Mouse (Mus musculus) embryonic facial prominence, embryonic 15.5 days (tissue): ENCODE measurements around the gene Psmd9. TPM values are rescaled to one million over a fixed set of nuclear protein-coding genes. Genes with fewer than 3 reads are reported as not detected.

Source experiments
- ATAC-seq: fragments of 200-750 bp; cut with Nextera tagmentation; 2 replicates; pipeline ENCODE4 v1.8.0; 2017; ENCODE audit warnings: low read depth, moderate TSS enrichment; ENCODE audit not compliant: insufficient number of reproducible peaks, low FRiP score, low TSS enrichment
- H3K27ac ChIP-seq: fragments of 300-500 bp; sonication (generic); replicated peaks from 2 replicates; pipeline ENCODE4 v1.5.1; 2015; ENCODE audit warnings: mild to moderate bottlenecking, inconsistent platforms
- H3K27me3 ChIP-seq: fragments of 300-500 bp; sonication (generic); 2 replicates; pipeline ENCODE4 v1.6.1; 2015; ENCODE audit warnings: inconsistent platforms
- H3K36me3 ChIP-seq: fragments of 300-500 bp; sonication (generic); 2 replicates; pipeline ENCODE4 v1.6.1; 2015; ENCODE audit warnings: mild to moderate bottlenecking, inconsistent platforms
- H3K4me1 ChIP-seq: fragments of 300-500 bp; sonication (generic); 2 replicates; pipeline ENCODE4 v1.6.1; 2015; ENCODE audit warnings: inconsistent platforms
- H3K4me2 ChIP-seq: fragments of 300-500 bp; sonication (generic); replicated peaks from 2 replicates; pipeline ENCODE4 v1.6.1; 2015; ENCODE audit warnings: mild to moderate bottlenecking, inconsistent platforms
- H3K4me3 ChIP-seq: fragments of 300-500 bp; sonication (generic); replicated peaks from 2 replicates; pipeline ENCODE4 v1.5.1; 2015; ENCODE audit warnings: mild to moderate bottlenecking, inconsistent platforms
- H3K9ac ChIP-seq: fragments of 300-500 bp; sonication (generic); 2 replicates; pipeline ENCODE4 v1.6.1; 2015; ENCODE audit warnings: inconsistent platforms
- H3K9me3 ChIP-seq: fragments of 300-500 bp; sonication (generic); replicated peaks from 2 replicates; pipeline ENCODE4 v1.6.1; 2016; ENCODE audit warnings: inconsistent platforms
- WGBS: fragments of 180-500 bp; shearing (Covaris S2); methylation state at CpG from one replicate; pipeline ENCODE4 v1.1.7; 2015; 5-methylcytosine and 5-hydroxymethylcytosine counted together
- polyA plus RNA-seq: library from polyadenylated mRNA; unstranded; fragments of >200 nt; fragmentation: Nextera tagmentation; extraction: Ambion mirVana; gene quantifications from 2 replicates; pipeline ENCODE4 v1.2.1, GENCODE M21; 2015

Psmd9 gene
- polyA plus RNA-seq, 1 experiment from 2014 or later: 95.4 TPM

GRCm38 (mm10) chr5:123138230-123138911 lies 30.8 kb upstream of the Psmd9 start:
- H3K4me1 ChIP-seq: peaks cover 51% of the 10 kb centered on the region
- no peaks in the 10 kb centered on the region for H3K9me3 ChIP-seq
- ATAC-seq: peak; percentile 35; the same call in 1 of the 2 replicates
- WGBS: under 1% methylated on average over 39 of the region's 40 CpGs
- H3K36me3 ChIP-seq: 0 out of 2 replicates have a peak, but pooled peaks cover 7% of the 10 kb centered on the region
- peak overlapping the region; percentile 92 for H3K9ac ChIP-seq
- no peaks in the 10 kb centered on the region for H3K27me3 ChIP-seq
- peak overlapping the region; percentile 85 for H3K4me3 ChIP-seq
- peak overlapping the region; percentile 97 for H3K4me2 ChIP-seq
- H3K27ac ChIP-seq: peak overlapping the region; percentile 100

DNA sequence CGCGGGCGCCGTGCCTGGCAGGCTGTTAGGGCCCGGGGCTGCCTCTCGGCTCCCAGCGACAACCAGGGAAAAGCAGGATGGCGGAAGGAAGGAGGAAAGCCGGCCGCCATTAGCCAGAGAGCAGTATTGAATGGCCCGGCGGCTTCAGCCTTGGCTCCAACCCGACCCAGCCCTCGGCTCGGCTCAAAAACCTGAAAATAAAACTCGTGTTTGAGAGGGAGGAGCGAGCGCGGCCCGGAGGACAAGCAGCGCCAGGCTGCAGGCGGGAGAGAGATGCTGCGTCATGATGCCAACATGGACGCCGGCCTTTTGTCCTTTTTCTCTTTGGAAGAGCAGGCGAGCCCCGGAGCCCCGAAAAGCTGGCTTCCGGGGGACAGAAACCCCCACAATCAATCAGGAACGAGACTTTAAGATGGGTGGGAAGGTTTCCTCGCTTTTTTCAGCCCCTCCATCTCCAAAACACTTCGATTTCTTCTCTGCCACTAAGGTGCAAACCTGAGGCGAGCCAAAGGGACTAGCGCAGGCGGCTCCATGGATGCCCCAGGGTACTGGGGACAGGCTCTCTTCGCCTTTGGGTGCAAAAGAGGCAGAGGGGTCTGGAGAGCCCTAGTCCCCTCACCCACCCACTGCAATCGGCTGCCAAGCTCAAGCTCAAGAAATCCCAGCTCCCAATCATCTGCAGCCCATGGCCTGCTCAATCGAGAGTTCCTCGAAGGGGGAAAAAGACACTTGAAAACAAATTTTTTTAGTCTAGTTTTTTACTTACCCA lies 30.1 kb upstream of the Psmd9 start:
- no peaks in the 10 kb centered on the region for H3K27me3 ChIP-seq
- peak overlapping the region; percentile 85 for H3K4me3 ChIP-seq
- H3K4me2 ChIP-seq: peak overlapping the region; percentile 97
- peak overlapping the region; percentile 100 for H3K27ac ChIP-seq
- peak overlapping the region; percentile 92 for H3K9ac ChIP-seq
- ATAC-seq: no peak
- H3K36me3 ChIP-seq: 0 out of 2 replicates have a peak, but pooled peaks cover 7% of the 10 kb centered on the region
- peaks cover 48% of the 10 kb centered on the region for H3K4me1 ChIP-seq
- under 1% methylated on average over 39 of the region's 39 CpGs for WGBS
- no peaks in the 10 kb centered on the region for H3K9me3 ChIP-seq

GRCm38 (mm10) chr5:123139722-123140627 lies 29.2 kb upstream of the Psmd9 start:
- WGBS: under 1% methylated on average over 28 of the region's 28 CpGs
- H3K27ac ChIP-seq: peak overlapping the region; percentile 100
- no peaks in the 10 kb centered on the region for H3K27me3 ChIP-seq
- 0 out of 2 replicates have a peak, but pooled peaks cover 4% of the 10 kb centered on the region for H3K36me3 ChIP-seq
- H3K9me3 ChIP-seq: no peaks in the 10 kb centered on the region
- peak overlapping the region; percentile 85 for H3K4me3 ChIP-seq
- peaks cover 48% of the 10 kb centered on the region for H3K4me1 ChIP-seq
- no peak for ATAC-seq
- peak overlapping the region; percentile 92 for H3K9ac ChIP-seq
- H3K4me2 ChIP-seq: peak overlapping the region; percentile 97

DNA sequence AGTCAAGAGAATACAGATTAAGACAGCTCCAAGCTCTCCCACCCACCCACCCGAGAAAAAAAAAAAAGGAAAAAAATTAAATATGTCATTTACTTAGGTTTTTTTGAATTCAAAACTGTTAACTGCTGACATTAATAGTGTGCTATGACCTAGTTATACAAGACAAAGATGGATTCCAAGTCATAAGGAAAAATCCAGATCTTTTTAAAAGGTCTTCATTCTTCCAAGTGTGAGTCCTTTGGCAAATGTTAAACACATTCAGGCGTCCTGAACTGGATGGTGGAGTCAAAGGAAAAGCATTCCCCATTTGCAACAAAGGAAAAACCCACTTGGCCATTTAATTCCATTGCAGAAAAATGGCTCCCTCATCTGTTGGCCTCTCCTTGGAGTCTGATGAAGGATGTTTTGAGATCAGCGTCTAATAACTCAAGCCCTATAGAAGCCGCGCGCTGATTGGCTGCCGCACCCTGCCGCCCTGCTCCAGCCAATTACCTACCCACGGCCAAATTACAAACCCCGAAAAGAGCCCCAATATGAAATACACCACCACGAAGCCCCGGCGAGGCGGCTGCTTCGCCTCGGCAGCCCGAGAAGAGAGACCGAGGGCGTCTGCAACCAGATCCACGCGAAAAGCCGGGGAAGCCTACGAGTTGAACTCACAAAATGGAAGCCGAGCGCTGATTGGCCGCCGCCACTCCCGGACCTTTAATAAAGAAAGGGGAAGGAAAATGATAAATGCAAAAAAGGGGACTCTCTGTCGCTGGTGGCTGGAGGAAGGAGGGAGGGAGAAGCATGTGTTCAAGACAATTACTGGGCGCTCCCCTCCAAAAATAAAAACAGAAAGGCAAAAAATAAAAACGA lies 28.3 kb upstream of the Psmd9 start:
- Histone ChIP-seq H3K27me3 (no peaks in the 10 kb centered on the region), H3K4me3 (peak overlapping the region; percentile 85), H3K4me1 (peaks cover 48% of the 10 kb centered on the region), H3K4me2 (peak overlapping the region; percentile 97), H3K9me3 (no peaks in the 10 kb centered on the region), H3K27ac (peak overlapping the region; percentile 100), H3K9ac (peak overlapping the region; percentile 99), H3K36me3 (0 out of 2 replicates have a peak, but pooled peaks cover 4% of the 10 kb centered on the region)
- peak; percentile 73 for ATAC-seq
- WGBS: under 1% methylated on average over 31 of the region's 31 CpGs

- peak overlapping the region; percentile 99 for H3K9ac ChIP-seq
- H3K4me2 ChIP-seq: peak overlapping the region; percentile 97
- peaks cover 9% of the 10 kb centered on the region for H3K36me3 ChIP-seq
- WGBS: under 1% methylated on average over 37 of the region's 38 CpGs
- H3K4me1 ChIP-seq: peaks cover 45% of the 10 kb centered on the region
- peak overlapping the region; percentile 100 for H3K27ac ChIP-seq
- peak overlapping the region; percentile 85 for H3K4me3 ChIP-seq
- no peak for ATAC-seq
- H3K9me3 ChIP-seq: no peaks in the 10 kb centered on the region
- no peaks in the 10 kb centered on the region for H3K27me3 ChIP-seq
Observed at GRCm38 (mm10) chr5:123141555-123142160, 27.6 kb upstream of the Psmd9 start.

- Histone ChIP-seq H3K9ac (peak within 1 kb of the TSS; percentile 99), H3K4me3 (peak within 1 kb of the TSS; percentile 85), H3K27ac (peak within 1 kb of the TSS; percentile 100), H3K9me3 (no peaks in the 10 kb centered on the region), H3K36me3 (peaks cover 13% of the 10 kb centered on the region), H3K4me1 (peaks cover 37% of the 10 kb centered on the region), H3K4me2 (peak within 1 kb of the TSS; percentile 97), H3K27me3 (no peaks in the 10 kb centered on the region)
- no peak for ATAC-seq
- under 1% methylated on average over 81 of the region's 103 CpGs for WGBS
Observed at GRCm38 (mm10) chr5:123142161-123143157, 26.8 kb upstream of the Psmd9 start, which contains the start of gene Setd1b. Gene Setd1b (plus strand): TSS chr5:123142193.

DNA sequence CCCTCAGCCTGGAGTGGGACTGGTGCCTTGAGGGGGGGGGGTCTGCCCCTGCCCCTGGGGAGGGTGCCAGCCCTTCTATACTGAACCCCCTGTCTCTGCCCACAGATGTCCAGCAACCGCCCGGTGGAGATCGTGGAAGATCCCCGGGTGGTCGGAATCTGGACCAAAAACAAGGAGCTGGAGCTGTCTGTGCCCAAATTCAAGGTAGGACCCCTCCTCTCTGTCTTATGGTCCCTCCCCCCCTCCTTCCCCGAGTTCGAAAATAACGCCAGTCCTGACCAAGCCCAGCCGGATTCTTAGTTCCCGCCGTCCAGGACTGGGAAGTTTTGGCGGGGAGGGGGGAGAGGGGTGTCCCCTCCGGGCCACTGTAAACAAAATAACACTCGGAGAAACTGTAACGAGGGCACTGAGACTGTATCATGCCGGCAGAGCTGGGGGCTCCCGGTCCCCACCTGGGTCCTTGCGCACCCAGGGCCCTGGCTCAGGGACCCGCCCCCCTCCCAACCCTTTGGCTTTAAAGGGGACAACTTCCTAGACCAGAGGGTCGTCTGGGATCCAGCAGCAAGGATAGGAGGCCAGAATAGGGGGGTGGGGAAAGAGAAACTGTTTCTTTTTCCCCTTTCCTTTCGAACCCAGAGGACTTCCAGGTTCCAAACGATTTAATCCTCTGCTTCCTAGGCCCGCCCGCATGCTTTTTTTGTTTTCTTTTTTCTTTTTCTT lies 25.8 kb upstream of the Psmd9 start:
- Histone ChIP-seq H3K9ac (peak overlapping the region; percentile 99), H3K4me2 (peak overlapping the region; percentile 97), H3K36me3 (peaks cover 22% of the 10 kb centered on the region), H3K4me3 (peak overlapping the region; percentile 85), H3K9me3 (no peaks in the 10 kb centered on the region), H3K27me3 (no peaks in the 10 kb centered on the region), H3K27ac (peak overlapping the region; percentile 100), H3K4me1 (peaks cover 35% of the 10 kb centered on the region)
- WGBS: under 1% methylated on average over 23 of the region's 24 CpGs
- ATAC-seq: no peak

DNA sequence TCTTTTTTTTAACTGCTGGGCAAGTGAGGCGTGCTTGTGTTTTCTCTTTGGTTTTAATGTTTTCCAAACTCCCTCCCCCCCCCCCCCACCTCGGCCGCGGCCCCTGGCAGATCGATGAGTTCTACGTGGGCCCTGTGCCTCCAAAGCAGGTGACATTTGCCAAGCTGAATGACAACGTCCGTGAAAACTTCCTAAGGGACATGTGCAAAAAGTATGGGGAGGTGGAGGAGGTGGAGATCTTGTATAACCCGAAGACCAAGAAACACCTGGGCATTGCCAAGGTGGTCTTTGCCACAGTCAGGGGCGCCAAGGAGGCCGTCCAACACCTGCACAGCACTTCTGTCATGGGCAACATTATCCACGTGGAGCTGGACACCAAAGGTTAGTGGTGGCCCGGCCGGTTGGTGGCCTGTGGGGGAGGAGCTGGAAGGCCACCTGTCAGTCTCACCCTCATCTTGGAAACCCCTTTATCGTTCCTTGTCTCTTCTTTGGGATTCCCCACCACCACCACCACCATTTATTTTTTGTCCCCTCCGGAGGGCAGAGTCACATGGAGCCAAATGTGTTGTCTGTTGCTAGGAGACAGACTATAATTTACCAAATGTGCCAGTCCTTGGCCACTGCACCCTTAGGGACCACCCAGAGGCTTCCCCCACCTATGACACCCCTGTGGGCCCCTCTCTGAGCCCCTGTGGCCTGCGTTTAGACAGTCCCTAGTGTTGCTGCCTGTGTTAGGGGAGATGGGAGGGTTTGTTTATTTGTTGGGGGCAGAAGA lies 25.1 kb upstream of the Psmd9 start:
- ATAC-seq: no peak
- peaks cover 40% of the 10 kb centered on the region for H3K4me1 ChIP-seq
- H3K9me3 ChIP-seq: no peaks in the 10 kb centered on the region
- no peaks in the 10 kb centered on the region for H3K27me3 ChIP-seq
- H3K27ac ChIP-seq: peak overlapping the region; percentile 100
- 3% methylated on average over 17 of the region's 17 CpGs for WGBS
- peaks cover 30% of the 10 kb centered on the region for H3K36me3 ChIP-seq
- H3K4me3 ChIP-seq: peak overlapping the region; percentile 85
- peak overlapping the region; percentile 97 for H3K4me2 ChIP-seq
- H3K9ac ChIP-seq: peak overlapping the region; percentile 39
